Mouse (Mus musculus) urinary bladder, postnatal 36 days (tissue): ENCODE results near the gene Tada3.
A peak's percentile ranks its signal among the peaks of the same experiment; 100 is the strongest.
"Not testable (repeated sequence)": the region's sequence is repeated elsewhere in the genome, so short reads cannot be mapped to it uniquely, and the experiment has no call there.

Experiments
- DNase-seq, 2 experiments: peaks; one replicate each; pipeline ENCODE4 v3.0.0; 2022; ENCODE audit warnings: low spot score in 2 of 2, mixed read lengths in 1 of 2

Gene Tada3

GRCm38 (mm10) chr6:113343177-113344092, 34.2 kb downstream of the Tada3 start, which contains the start of gene Camk1:
Camk1 (minus strand) TSS chr6:113343984.
- DNase-seq: peak; percentile 75 to 87

GRCm38 (mm10) chr6:113342297-113342696, 35.4 kb downstream of the Tada3 start:
- no peak for DNase-seq

- DNase-seq: no peak
Measured at GRCm38 (mm10) chr6:113341574-113341973, 36.1 kb downstream of the Tada3 start.

DNA sequence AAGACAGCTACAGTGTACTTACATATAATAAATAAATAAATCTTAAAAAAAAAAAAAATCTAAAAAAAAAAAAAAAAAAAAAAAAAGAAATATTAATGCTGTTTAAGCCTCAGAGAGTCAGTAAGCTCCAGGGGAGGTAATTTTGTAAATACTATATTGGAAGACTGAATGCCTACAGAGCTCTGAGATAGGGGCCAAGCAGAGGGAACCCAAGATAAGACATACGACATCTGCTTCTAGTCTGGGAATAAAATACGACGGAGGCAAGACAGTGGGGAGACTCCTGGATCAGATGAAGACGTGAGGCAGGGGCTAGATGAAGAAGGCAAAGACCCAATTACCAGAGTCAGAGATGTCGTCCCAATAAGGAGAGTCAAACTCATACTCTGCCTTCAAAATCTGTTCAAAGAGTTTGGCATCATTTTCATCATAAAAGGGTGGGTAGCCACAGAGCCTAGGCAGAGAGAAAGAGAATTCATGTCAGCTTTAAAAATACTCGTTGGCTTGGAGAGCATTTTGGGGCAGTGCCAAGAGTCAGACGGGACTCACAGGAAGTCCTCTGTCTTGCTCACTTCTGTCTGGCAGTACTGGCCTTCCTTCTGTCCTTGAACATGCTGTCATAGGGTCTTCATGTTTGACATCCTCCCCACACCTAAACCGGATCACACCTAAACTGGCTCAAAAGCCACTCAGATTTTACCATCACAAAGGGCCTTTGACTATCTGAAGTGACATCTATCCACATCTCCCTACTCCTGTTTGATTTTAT, 40.6 kb downstream of the Tada3 start:
- DNase-seq: no peak

- DNase-seq: no peak
Measured at GRCm38 (mm10) chr6:113334216-113334615, 43.5 kb downstream of the Tada3 start.

GRCm38 (mm10) chr6:113333137-113333950, 44.3 kb downstream of the Tada3 start:
- DNase-seq: no peak

DNA sequence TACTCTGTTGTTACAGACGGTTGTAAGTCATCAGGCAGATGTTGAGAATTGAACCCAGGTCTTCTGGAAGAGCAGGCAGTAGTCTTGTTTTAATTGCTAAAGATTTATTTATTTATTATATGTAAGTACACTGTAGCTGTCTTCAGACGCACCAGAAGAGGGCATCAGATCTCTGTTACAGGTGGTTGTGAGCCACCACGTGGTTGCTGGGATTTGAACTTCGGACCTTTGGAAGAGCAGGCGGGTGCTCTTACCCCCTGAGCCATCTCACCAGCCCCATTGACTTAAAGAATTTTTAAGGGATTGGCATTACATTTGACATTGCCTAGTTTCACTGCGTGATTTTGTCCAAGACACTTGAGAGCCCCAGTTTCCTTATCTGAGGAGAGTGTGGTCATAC, 44.9 kb downstream of the Tada3 start:
- DNase-seq: not testable (repeated sequence)

DNA sequence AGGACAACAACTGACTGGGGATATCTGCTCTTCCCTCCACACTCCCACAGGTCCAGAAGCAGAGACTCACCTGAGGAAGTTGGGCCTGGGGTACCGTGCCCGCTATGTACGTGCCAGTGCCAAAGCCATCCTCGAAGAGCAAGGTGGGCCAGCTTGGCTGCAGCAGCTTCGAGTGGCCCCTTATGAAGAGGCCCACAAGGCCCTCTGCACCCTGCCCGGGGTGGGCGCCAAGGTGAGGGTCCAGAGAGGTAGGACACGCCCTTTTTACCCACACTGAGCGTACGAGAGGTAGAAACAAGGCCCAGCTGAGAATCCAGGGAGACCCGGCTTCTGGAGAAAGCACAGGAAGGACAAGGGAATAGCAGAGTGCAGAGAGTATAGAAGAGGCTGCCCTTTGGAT, 46.0 kb downstream of the Tada3 start:
- no peak for DNase-seq

- no peak for DNase-seq
Measured at GRCm38 (mm10) chr6:113330547-113330946, 47.1 kb downstream of the Tada3 start.

DNA sequence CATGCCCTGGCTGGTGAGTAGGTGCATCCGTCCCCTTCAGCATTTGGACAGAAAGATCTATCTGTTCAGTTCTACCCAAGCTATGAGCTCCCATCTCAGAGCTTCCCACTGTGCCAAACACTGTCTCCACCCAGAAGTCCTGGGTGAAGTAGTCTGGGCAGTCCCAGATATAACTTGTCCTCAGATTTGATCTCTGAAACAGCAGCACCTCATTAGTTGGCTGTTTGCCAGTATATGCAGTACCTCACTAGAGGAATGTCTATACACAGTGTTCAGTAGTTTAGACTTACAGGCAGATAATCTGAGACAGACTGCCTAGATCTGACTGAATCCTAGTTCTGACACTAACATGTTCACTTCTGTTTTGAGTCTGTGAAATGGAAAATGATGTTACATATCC, 48.3 kb downstream of the Tada3 start:
- no peak for DNase-seq

- peak; percentile 93 to 98 for DNase-seq
Measured at GRCm38 (mm10) chr6:113326533-113327315, 51.0 kb downstream of the Tada3 start, which contains the start of gene Ogg1. Ogg1 (plus strand) TSS chr6:113326972.
